Mouse (Mus musculus) lung, postnatal 0 days (tissue): Measurements from ENCODE around the gene Sap18b. TPM values are rescaled to one million over a fixed set of nuclear protein-coding genes. Genes with fewer than 3 reads are reported as not detected.

Experiments used
- ATAC-seq: fragments of 200-750 bp; cut with Nextera tagmentation; 2 replicates; pipeline ENCODE4 v1.8.0; 2017; ENCODE audit warnings: moderate library complexity
- DNase-seq: peaks from one replicate; pipeline ENCODE4 v3.0.0-alpha.2; 2016; ENCODE audit warnings: low spot score
- H3K27ac ChIP-seq: fragments of 300-500 bp; sonication (generic); 2 replicates; pipeline ENCODE4 v1.5.1; 2014; ENCODE audit warnings: antibody characterized with exemption, mild to moderate bottlenecking, low read length, mixed read lengths
- H3K27me3 ChIP-seq: fragments of 300-500 bp; sonication (generic); replicated peaks from 2 replicates; pipeline ENCODE4 v1.6.1; 2014; ENCODE audit warnings: low read length, mixed read lengths; ENCODE audit not compliant: insufficient read depth
- H3K36me3 ChIP-seq: fragments of 300-500 bp; sonication (generic); 2 replicates; pipeline ENCODE4 v1.6.1; 2014; ENCODE audit warnings: low read length, mixed read lengths; ENCODE audit not compliant: insufficient read depth
- H3K4me1 ChIP-seq: fragments of 300-500 bp; sonication (generic); 2 replicates; pipeline ENCODE4 v1.6.1; 2014; ENCODE audit warnings: antibody characterized with exemption, low read depth, low read length, mixed read lengths; ENCODE audit not compliant: insufficient read depth
- H3K4me2 ChIP-seq: fragments of 300-500 bp; sonication (generic); replicated peaks from 2 replicates; pipeline ENCODE4 v1.6.1; 2014; ENCODE audit warnings: low read depth, mild to moderate bottlenecking, low read length, moderate library complexity, mixed read lengths
- H3K4me3 ChIP-seq: fragments of 300-500 bp; sonication (generic); 2 replicates; pipeline ENCODE4 v1.5.1; 2014; ENCODE audit warnings: low read depth, low read length
- H3K9ac ChIP-seq: fragments of 300-500 bp; sonication (generic); replicated peaks from 2 replicates; pipeline ENCODE4 v1.6.1; 2014; ENCODE audit warnings: low read depth, mild to moderate bottlenecking
- H3K9me3 ChIP-seq: fragments of 300-500 bp; sonication (generic); 2 replicates; pipeline ENCODE4 v1.6.1; 2016; ENCODE audit warnings: low read length, mixed read lengths
- CTCF ChIP-seq: IDR thresholded peaks from 2 replicates; pipeline ENCODE4 v1.5.1; 2016; ENCODE audit warnings: antibody characterized with exemption, mild to moderate bottlenecking
- EP300 ChIP-seq: IDR thresholded peaks from 2 replicates; pipeline ENCODE4 v1.6.1; 2016; ENCODE audit warnings: antibody characterized with exemption, mild to moderate bottlenecking, control low read depth
- WGBS: fragments of 180-500 bp; shearing (Covaris S2); extraction: QIAGEN DNeasy Blood & Tissue Kit; methylation state at CpG from one replicate; pipeline ENCODE4 v1.1.7; 2014; 5-methylcytosine and 5-hydroxymethylcytosine counted together
- polyA plus RNA-seq: library from polyadenylated mRNA; unstranded; fragments of >200 nt; fragmentation: Nextera tagmentation; extraction: Ambion mirVana; gene quantifications from 2 replicates; pipeline ENCODE4 v1.2.1, GENCODE M21; 2015

Sap18b gene
- polyA plus RNA-seq, 1 experiment from 2014 or later, result 283 TPM

GRCm38 (mm10) chr8:95816044-95816708 is 9.0 kb upstream of the Sap18b start:
- ATAC-seq, result no peak
- TF ChIP-seq CTCF, result no peak
- no peak for TF ChIP-seq EP300
- no peak overlapping the region for H3K27ac ChIP-seq

DNA sequence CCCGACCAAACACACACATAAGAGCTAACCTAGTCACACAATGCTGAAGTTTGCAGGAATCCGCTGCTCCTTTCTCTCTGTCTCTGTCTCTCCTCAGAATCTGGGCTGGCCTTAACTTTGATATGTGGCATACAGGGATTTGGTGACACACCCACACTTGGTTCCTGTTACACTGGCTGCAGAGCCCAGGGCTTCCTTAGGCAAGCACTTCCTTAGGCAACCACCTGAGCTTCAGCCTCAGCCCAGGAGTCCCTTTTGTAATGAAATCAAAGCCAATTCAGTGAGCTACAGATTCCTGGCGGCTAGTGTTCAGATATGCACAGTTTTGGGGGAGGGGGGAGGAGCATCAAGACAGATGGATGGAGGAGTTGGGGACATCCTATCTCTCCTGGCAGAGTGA is 7.5 kb upstream of the Sap18b start:
- WGBS, result 58% methylated on average over 3 of the region's 3 CpGs
- TF ChIP-seq CTCF, result no peak
- no peak for TF ChIP-seq EP300
- H3K9me3 ChIP-seq, result no peaks in the 10 kb centered on the region
- H3K4me2 ChIP-seq, result no peak overlapping the region
- no peak overlapping the region for H3K9ac ChIP-seq
- no peaks in the 10 kb centered on the region for H3K4me1 ChIP-seq
- H3K36me3 ChIP-seq, result no peaks in the 10 kb centered on the region
- H3K27me3 ChIP-seq, result no peaks in the 10 kb centered on the region
- H3K27ac ChIP-seq, result no peak overlapping the region
- DNase-seq (no peak), ATAC-seq (no peak)
- no peak overlapping the region for H3K4me3 ChIP-seq

More at GRCm38 (mm10) chr8:95816044-95816708, 9.0 kb upstream of the Sap18b start:
- H3K4me2 ChIP-seq, result no peak overlapping the region
- H3K4me3 ChIP-seq, result no peak overlapping the region
- no peaks in the 10 kb centered on the region for H3K27me3 ChIP-seq
- H3K9ac ChIP-seq, result no peak overlapping the region
- no peaks in the 10 kb centered on the region for H3K9me3 ChIP-seq
- H3K36me3 ChIP-seq, result no peaks in the 10 kb centered on the region
- DNase-seq, result no peak
- 44% methylated on average over 6 of the region's 6 CpGs for WGBS
- no peaks in the 10 kb centered on the region for H3K4me1 ChIP-seq

DNA sequence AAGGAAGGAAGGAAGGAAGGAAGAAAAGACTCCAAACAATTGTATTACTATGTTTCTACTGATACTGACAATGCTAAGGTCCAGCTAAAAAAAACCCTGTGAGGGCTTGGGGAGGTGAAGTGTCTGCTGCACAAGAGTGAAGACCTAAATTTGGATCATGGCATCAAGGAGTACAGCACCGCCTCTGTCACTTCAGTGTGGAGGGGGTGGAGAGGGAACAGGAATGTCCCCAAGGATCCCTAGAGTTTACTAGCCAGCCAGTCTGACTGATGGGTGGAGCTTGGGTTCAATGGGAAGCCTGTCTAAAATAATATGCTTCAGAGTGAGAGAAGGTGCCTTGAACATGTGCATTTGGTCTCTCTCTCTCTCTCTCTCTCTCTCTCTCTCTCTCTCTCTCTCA is 6.9 kb upstream of the Sap18b start:
- no peak for TF ChIP-seq EP300
- no peak for TF ChIP-seq CTCF

GRCm38 (mm10) chr8:95821266-95821665 is 3.9 kb upstream of the Sap18b start:
- TF ChIP-seq CTCF (no peak), EP300 (no peak)
- 56% methylated on average over 6 of the region's 6 CpGs for WGBS
- DNase-seq (no peak), ATAC-seq (no peak)
- no peaks in the 10 kb centered on the region for H3K9me3 ChIP-seq
- no peak overlapping the region for H3K27ac ChIP-seq
- H3K36me3 ChIP-seq, result no peaks in the 10 kb centered on the region
- no peak overlapping the region for H3K4me3 ChIP-seq
- no peak overlapping the region for H3K9ac ChIP-seq
- H3K4me2 ChIP-seq, result no peak overlapping the region
- H3K27me3 ChIP-seq, result no peaks in the 10 kb centered on the region
- no peaks in the 10 kb centered on the region for H3K4me1 ChIP-seq

More for the DNA sequence above, 6.9 kb upstream of the Sap18b start:
- no peak overlapping the region for H3K27ac ChIP-seq
- H3K9ac ChIP-seq, result no peak overlapping the region
- 17% methylated on average over 1 of the region's 1 CpGs for WGBS
- H3K4me1 ChIP-seq, result no peaks in the 10 kb centered on the region
- no peaks in the 10 kb centered on the region for H3K36me3 ChIP-seq
- no peak for ATAC-seq
- no peak overlapping the region for H3K4me3 ChIP-seq
- no peaks in the 10 kb centered on the region for H3K27me3 ChIP-seq
- no peak overlapping the region for H3K4me2 ChIP-seq
- DNase-seq, result no peak
- no peaks in the 10 kb centered on the region for H3K9me3 ChIP-seq

DNA sequence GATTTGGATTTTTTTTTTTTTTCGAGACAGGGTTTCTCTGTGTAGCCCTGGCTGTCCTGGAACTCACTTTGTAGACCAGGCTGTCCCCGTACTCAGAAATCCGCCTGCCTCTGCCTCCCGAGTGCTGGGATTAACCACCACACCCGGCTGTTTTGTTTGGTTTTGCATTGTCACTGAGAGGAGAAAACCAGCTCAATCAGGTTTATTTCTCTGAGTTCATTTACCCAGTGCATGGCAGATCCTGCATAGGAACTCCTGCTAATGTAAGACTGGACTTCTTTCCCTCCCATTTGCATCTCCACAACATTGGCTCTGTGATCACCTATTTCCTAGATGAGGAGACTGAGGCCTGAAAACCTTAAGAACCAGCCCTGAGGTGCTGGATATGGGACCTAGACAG is 3.0 kb upstream of the Sap18b start:
- H3K4me2 ChIP-seq, result no peak overlapping the region
- no peaks in the 10 kb centered on the region for H3K27me3 ChIP-seq
- no peak for DNase-seq
- no peak for ATAC-seq
- no peaks in the 10 kb centered on the region for H3K36me3 ChIP-seq
- TF ChIP-seq EP300, result no peak
- no peak for TF ChIP-seq CTCF
- H3K27ac ChIP-seq, result no peak overlapping the region
- H3K9me3 ChIP-seq, result no peaks in the 10 kb centered on the region
- no peaks in the 10 kb centered on the region for H3K4me1 ChIP-seq
- no peak overlapping the region for H3K4me3 ChIP-seq
- H3K9ac ChIP-seq, result no peak overlapping the region
- WGBS, result 81% methylated on average over 5 of the region's 5 CpGs

DNA sequence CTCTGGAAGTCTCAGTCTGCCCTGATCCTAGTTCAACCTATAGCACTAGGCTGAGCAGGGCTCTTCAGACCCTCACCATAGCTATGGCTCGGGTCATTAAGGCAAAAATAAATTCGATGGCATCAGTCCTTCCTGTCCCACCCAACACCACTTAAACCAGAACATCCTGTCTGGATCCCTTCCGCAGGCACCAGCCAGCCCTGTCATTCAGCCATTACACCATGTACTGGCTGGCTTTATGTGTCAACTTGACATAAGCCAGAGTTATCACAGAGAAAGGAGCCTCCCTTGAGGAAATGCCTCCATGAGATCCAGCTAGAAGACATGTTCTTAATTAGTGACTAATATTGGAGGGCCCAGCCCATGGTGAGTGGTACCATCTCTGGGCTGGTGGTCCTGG is 2.4 kb upstream of the Sap18b start:
- DNase-seq, result no peak
- TF ChIP-seq CTCF, result no peak
- peak; percentile 15; the same call in 1 of the 2 replicates for TF ChIP-seq EP300
- Histone ChIP-seq H3K27me3 (no peaks in the 10 kb centered on the region), H3K4me2 (no peak overlapping the region), H3K36me3 (no peaks in the 10 kb centered on the region), H3K9me3 (no peaks in the 10 kb centered on the region), H3K27ac (no peak overlapping the region), H3K4me3 (no peak overlapping the region), H3K4me1 (no peaks in the 10 kb centered on the region), H3K9ac (no peak overlapping the region)
- WGBS, result 63% methylated on average over 3 of the region's 3 CpGs
- ATAC-seq, result peak; percentile 62
